Comparison of ENCODE assay signal across 10 mouse cellular contexts in genomic region chr17:27257345-27257744, GRCm38 (mm10). TPM values are rescaled to one million over a fixed set of nuclear protein-coding genes. Genes with fewer than 3 reads are reported as not detected.
DNase-seq lines count a peak whose midpoint lies in the region; ATAC-seq and TF ChIP-seq lines count a peak whose summit lies in the region.
"Had no signal": no experiment of that assay in that cellular context is flagged by ENCODE, and none has a peak within 500 bp of the region (broad histone marks: within the 10 kb centered on the region; RNA-seq: fewer than 3 reads in every experiment).

No protein-coding gene starts in this region.

- no peak overlapping the region for H3K27ac ChIP-seq in midbrain, embryonic 10.5 days (replicated peaks)
- H3K27ac ChIP-seq in midbrain, embryonic 11.5 days (ENCODE audit: low read depth, low read length): no peak overlapping the region
- H3K27ac ChIP-seq in embryonic fibroblast, embryonic 13.5 days (ENCODE audit: insufficient read depth, low read length): no peak overlapping the region
- H3K27ac ChIP-seq: embryonic facial prominence, embryonic 15.5 days; hindbrain, embryonic 15.5 days; limb, embryonic 12.5 days had no signal

- 48% methylated on average over 7 of the region's 7 CpGs for WGBS in midbrain, embryonic 10.5 days
- 39% methylated on average over 7 of the region's 7 CpGs for WGBS in midbrain, embryonic 11.5 days

- H3K4me1 ChIP-seq in midbrain, embryonic 10.5 days: peaks cover 9% of the 10 kb centered on the region
- no peaks in the 10 kb centered on the region for H3K4me1 ChIP-seq in midbrain, embryonic 11.5 days (ENCODE audit: control insufficient read depth, insufficient read depth, low read length)
- peaks cover 1% of the 10 kb centered on the region for H3K4me1 ChIP-seq in embryonic fibroblast, embryonic 13.5 days (ENCODE audit: control insufficient read depth, insufficient read depth, low read length)
- H3K4me1 ChIP-seq: embryonic facial prominence, embryonic 15.5 days; hindbrain, embryonic 15.5 days had no signal

- H3K9ac ChIP-seq in midbrain, embryonic 11.5 days (ENCODE audit: low read length): no peak overlapping the region
- H3K9ac ChIP-seq: embryonic facial prominence, embryonic 15.5 days; hindbrain, embryonic 15.5 days; limb, embryonic 12.5 days had no signal

- peak; percentile 51 to 65 for DNase-seq in heart, postnatal 10 days
- DNase-seq in heart, adult 8-10 months (ENCODE audit: low spot score): no peak
- peak; percentile 26 for DNase-seq in midbrain, embryonic 10.5 days (ENCODE audit: low spot score)
- DNase-seq in midbrain, embryonic 11.5 days (ENCODE audit: low spot score, missing footprints): no peak
- DNase-seq in retina, adult 2 months (ENCODE audit: low read depth, low spot score): peak; percentile 18
- DNase-seq in thymus, postnatal 14 days: no peak

- no peak for TF ChIP-seq POLR2A in embryonic fibroblast, embryonic 13.5 days (IDR thresholded peaks at IDR 0.05; ENCODE audit: low read depth, low read length)

- no peaks in the 10 kb centered on the region for H3K36me3 ChIP-seq in midbrain, embryonic 10.5 days
- H3K36me3 ChIP-seq in midbrain, embryonic 11.5 days (ENCODE audit: control insufficient read depth, insufficient read depth, low read length): no peaks in the 10 kb centered on the region
- H3K36me3 ChIP-seq: embryonic facial prominence, embryonic 15.5 days; hindbrain, embryonic 15.5 days; limb, embryonic 12.5 days had no signal

- no peak overlapping the region for H3K4me2 ChIP-seq in midbrain, embryonic 11.5 days
- H3K4me2 ChIP-seq: embryonic facial prominence, embryonic 15.5 days; hindbrain, embryonic 15.5 days; limb, embryonic 12.5 days had no signal

- peak; percentile 27; the same call in 1 of the 2 replicates for TF ChIP-seq CTCF in embryonic fibroblast, embryonic 13.5 days (IDR thresholded peaks at IDR 0.05; ENCODE audit: borderline replicate concordance, insufficient read depth, low read length)

- no peaks in the 10 kb centered on the region for H3K9me3 ChIP-seq in midbrain, embryonic 10.5 days (replicated peaks)
- no peaks in the 10 kb centered on the region for H3K9me3 ChIP-seq in midbrain, embryonic 11.5 days (ENCODE audit: control insufficient read depth, low read length)
- H3K9me3 ChIP-seq: embryonic facial prominence, embryonic 15.5 days; hindbrain, embryonic 15.5 days had no signal

- intact Hi-C loops in heart, postnatal 10 days (cut with DNase I): loop anchor here (5.0 kb wide), 1 partner anchor 255 kb away; no protein-coding TSS in a partner anchor

- no peaks in the 10 kb centered on the region for H3K27me3 ChIP-seq in midbrain, embryonic 10.5 days (ENCODE audit: low read depth, poor library complexity, severe bottlenecking)
- H3K27me3 ChIP-seq in midbrain, embryonic 11.5 days (ENCODE audit: control insufficient read depth, insufficient read depth, low read length): no peaks in the 10 kb centered on the region
- H3K27me3 ChIP-seq: embryonic facial prominence, embryonic 15.5 days; hindbrain, embryonic 15.5 days had no signal

- H3K4me3 ChIP-seq in midbrain, embryonic 10.5 days: no peak overlapping the region
- H3K4me3 ChIP-seq in midbrain, embryonic 11.5 days (ENCODE audit: low read depth, low read length): no peak overlapping the region
- H3K4me3 ChIP-seq in embryonic fibroblast, embryonic 13.5 days (ENCODE audit: insufficient read depth, low read length): no peak overlapping the region
- H3K4me3 ChIP-seq: embryonic facial prominence, embryonic 15.5 days; hindbrain, embryonic 15.5 days; limb, embryonic 12.5 days had no signal

- no peak for ATAC-seq in midbrain, embryonic 11.5 days (ENCODE audit: low FRiP score)

RNA-seq across cellular contexts. Expression of gene Lemd2, which starts 53.1 kb away (rescaled TPM):
- 10 to 100 TPM; 32.3 to 32.6 TPM for total RNA-seq in heart, postnatal 10 days (2021)
- total RNA-seq in heart, adult 8-10 months (2022): 10 to 100 TPM; 25.8 to 30.2 (median 27.8) TPM
- 16.4 and 20.8 TPM in 2 replicates for polyA plus RNA-seq in midbrain, embryonic 10.5 days (2016; fragmentation: Nextera tagmentation; extraction: Ambion mirVana)
- 13.2 and 16.3 TPM in 2 replicates for polyA plus RNA-seq in midbrain, embryonic 11.5 days (2014; fragmentation: Nextera tagmentation; extraction: Ambion mirVana)
- polyA plus RNA-seq in embryonic fibroblast, embryonic 13.5 days (2011; ENCODE audit: insufficient read length, low read depth, missing spikeins): 48.7 and 54.5 TPM in 2 replicates

Comparison
In these comparisons a context has a peak if more than half of its experiments do, and no peak if none do; other contexts are left out.
1. DNase-seq: peak in heart, postnatal 10 days (2 of 2), midbrain, embryonic 10.5 days (single experiment) and retina, adult 2 months (single experiment); none in heart, adult 8-10 months (single experiment), midbrain, embryonic 11.5 days (single experiment) and thymus, postnatal 14 days (single experiment).